Mouse (Mus musculus) lung, postnatal 4 days (tissue): ENCODE results near the gene Creb3l1.

ENCODE experiments used
- DNase-seq, 2 experiments: peaks; one replicate each; pipeline ENCODE4 v3.0.0; 2021

Creb3l1 gene

GRCm38 (mm10) chr2:92029387-92030133, 5.3 kb upstream of the Creb3l1 start:
- peak in 1 of 2 experiments; percentile 48 for DNase-seq

- peak; percentile 29 to 49 for DNase-seq
These were observed 3.7 kb upstream of the Creb3l1 start for GRCm38 (mm10) chr2:92027811-92028590.

- DNase-seq, result no peak
These were observed 1.7 kb upstream of the Creb3l1 start for GRCm38 (mm10) chr2:92025966-92026365.

GRCm38 (mm10) chr2:92025202-92025601, 900 bp upstream of the Creb3l1 start:
- DNase-seq, result no peak

GRCm38 (mm10) chr2:92023362-92024273, 684 bp downstream of the Creb3l1 start:
- peak; percentile 73 to 80 for DNase-seq

GRCm38 (mm10) chr2:92020676-92021265, 3.5 kb downstream of the Creb3l1 start:
- peak; percentile 32 to 40 for DNase-seq

- DNase-seq, result no peak
These were observed 6.9 kb downstream of the Creb3l1 start for GRCm38 (mm10) chr2:92017440-92017839.

GRCm38 (mm10) chr2:92016981-92017380, 7.3 kb downstream of the Creb3l1 start:
- DNase-seq, result peak; percentile 80 to 90

GRCm38 (mm10) chr2:92014891-92015290, 9.4 kb downstream of the Creb3l1 start:
- no peak for DNase-seq

GRCm38 (mm10) chr2:92014248-92014647, 10.1 kb downstream of the Creb3l1 start:
- no peak for DNase-seq

- peak; percentile 67 to 92 for DNase-seq
These were observed 11.4 kb downstream of the Creb3l1 start for GRCm38 (mm10) chr2:92012768-92013445.

- peak in 1 of 2 experiments; percentile 51 for DNase-seq
These were observed 12.6 kb downstream of the Creb3l1 start for GRCm38 (mm10) chr2:92011424-92012353.

GRCm38 (mm10) chr2:92008623-92009404, 15.5 kb downstream of the Creb3l1 start:
- peak in 1 of 2 experiments; percentile 46 for DNase-seq

GRCm38 (mm10) chr2:92007933-92008622, 16.2 kb downstream of the Creb3l1 start:
- DNase-seq, result peak; percentile 97 to 98

GRCm38 (mm10) chr2:92006983-92007921, 17.1 kb downstream of the Creb3l1 start:
- DNase-seq, result peak; percentile 71 to 82

- no peak for DNase-seq
These were observed 17.8 kb downstream of the Creb3l1 start for GRCm38 (mm10) chr2:92006491-92006890.

GRCm38 (mm10) chr2:92004617-92005016, 19.7 kb downstream of the Creb3l1 start:
- peak; percentile 36 to 65 for DNase-seq
